Mouse (Mus musculus): Measurements from ENCODE around the gene Avil.

The Avil gene

GRCm38 (mm10) chr10:127033301-127033741 lies 32.8 kb downstream of the Avil start:
- no peak for DNase-seq

GRCm38 (mm10) chr10:127036273-127036672 lies 35.8 kb downstream of the Avil start:
- no peak for DNase-seq

- no peak for DNase-seq
These were observed 37.1 kb downstream of the Avil start for GRCm38 (mm10) chr10:127037641-127038040.

GRCm38 (mm10) chr10:127040569-127041214 lies 40.2 kb downstream of the Avil start:
- DNase-seq, result no peak

GRCm38 (mm10) chr10:127041274-127041766 lies 40.8 kb downstream of the Avil start, which contains the start of the genes Mettl1 and Eef1akmt3:
Gene Mettl1 (plus strand): TSS chr10:127041414.
Gene Eef1akmt3 (minus strand): TSS chr10:127041513.
- DNase-seq, result peak; percentile 34

GRCm38 (mm10) chr10:127041774-127042338 lies 41.3 kb downstream of the Avil start:
- DNase-seq, result peak; percentile 84

- DNase-seq, result no peak
These were observed 42.1 kb downstream of the Avil start for GRCm38 (mm10) chr10:127042468-127043115.

GRCm38 (mm10) chr10:127043187-127043586 lies 42.7 kb downstream of the Avil start:
- no peak for DNase-seq

GRCm38 (mm10) chr10:127047954-127048353 lies 47.4 kb downstream of the Avil start, which contains the start of gene Cyp27b1:
Gene Cyp27b1 (plus strand): TSS chr10:127048250.
- DNase-seq, result no peak

- no peak for DNase-seq
These were observed 48.3 kb downstream of the Avil start for GRCm38 (mm10) chr10:127048608-127049394.

GRCm38 (mm10) chr10:127049395-127050118 lies 49.0 kb downstream of the Avil start:
- DNase-seq, result no peak

- DNase-seq, result no peak
These were observed 49.6 kb downstream of the Avil start for GRCm38 (mm10) chr10:127050119-127050474.

- no peak for DNase-seq
These were observed 54.1 kb downstream of the Avil start for GRCm38 (mm10) chr10:127054646-127055045.

- no peak for DNase-seq
These were observed 54.9 kb downstream of the Avil start for GRCm38 (mm10) chr10:127055406-127055805.

- no peak for DNase-seq
These were observed 56.0 kb downstream of the Avil start for GRCm38 (mm10) chr10:127056490-127056889.

- peak; percentile 74 for DNase-seq
These were observed 57.7 kb downstream of the Avil start for GRCm38 (mm10) chr10:127058161-127058560.

- no peak for DNase-seq
These were observed 58.2 kb downstream of the Avil start for GRCm38 (mm10) chr10:127058708-127059107.

GRCm38 (mm10) chr10:127059174-127059967 lies 58.9 kb downstream of the Avil start:
- no peak for DNase-seq

- DNase-seq, result peak; percentile 72
These were observed 59.7 kb downstream of the Avil start, which contains the start of gene March9 for GRCm38 (mm10) chr10:127059968-127060916. Gene March9 (minus strand): TSS chr10:127060184.

- DNase-seq, result no peak
These were observed 60.6 kb downstream of the Avil start for GRCm38 (mm10) chr10:127061085-127061484.
